11 mouse cellular contexts compared by ENCODE assay signal in genomic region chr3:58089344-58090139, GRCm38 (mm10).
DNase-seq lines count a peak whose midpoint lies in the region; ATAC-seq and TF ChIP-seq lines count a peak whose summit lies in the region.
"Had no signal": no experiment of that assay in that cellular context is flagged by ENCODE, and none has a peak within 500 bp of the region (broad histone marks: within the 10 kb centered on the region; RNA-seq: fewer than 3 reads in every experiment).

No protein-coding gene starts in this region.

- no peaks in the 10 kb centered on the region for H3K9me3 ChIP-seq in embryonic facial prominence, embryonic 14.5 days (ENCODE audit: control insufficient read depth, low read length)
- no peaks in the 10 kb centered on the region for H3K9me3 ChIP-seq in embryonic facial prominence, embryonic 10.5 days
- no peaks in the 10 kb centered on the region for H3K9me3 ChIP-seq in liver, postnatal 0 days (ENCODE audit: low read length)
- H3K9me3 ChIP-seq: embryonic facial prominence, embryonic 12.5 days; G1E had no signal

- 79% methylated on average over 24 of the region's 24 CpGs for WGBS in embryonic facial prominence, embryonic 14.5 days
- 89% methylated on average over 24 of the region's 24 CpGs for whole genome bisulfite sequencing in embryonic facial prominence, embryonic 10.5 days
- 81% methylated on average over 24 of the region's 24 CpGs for WGBS in liver, postnatal 0 days (ENCODE audit: insufficient replicate concordance)

- no peaks in the 10 kb centered on the region for H3K27me3 ChIP-seq in embryonic facial prominence, embryonic 14.5 days (replicated peaks; ENCODE audit: control insufficient read depth, insufficient read depth, low read length)
- H3K27me3 ChIP-seq in embryonic facial prominence, embryonic 10.5 days (replicated peaks; ENCODE audit: low read depth, poor library complexity, severe bottlenecking) = no peaks in the 10 kb centered on the region
- no peaks in the 10 kb centered on the region for H3K27me3 ChIP-seq in liver, postnatal 0 days (ENCODE audit: insufficient read depth, low read length)
- H3K27me3 ChIP-seq: embryonic facial prominence, embryonic 12.5 days had no signal

- no peak overlapping the region for H3K9ac ChIP-seq in embryonic facial prominence, embryonic 14.5 days (ENCODE audit: low read depth, low read length)
- H3K9ac ChIP-seq in liver, postnatal 0 days (replicated peaks) = no peak overlapping the region
- H3K9ac ChIP-seq: embryonic facial prominence, embryonic 12.5 days had no signal

- ATAC-seq in embryonic facial prominence, embryonic 14.5 days (ENCODE audit: low read depth) = peak; percentile 41; the same call in 1 of the 2 replicates
- ATAC-seq in liver, postnatal 0 days = no peak
- ATAC-seq: midbrain, embryonic 16.5 days had no signal

- DNase-seq in embryonic facial prominence, embryonic 14.5 days (ENCODE audit: low spot score) = peak; percentile 73
- no peak for DNase-seq in embryonic facial prominence, embryonic 10.5 days (ENCODE audit: low spot score)
- peak; percentile 40 to 47 for DNase-seq in left cerebral cortex, adult 18-20 months (ENCODE audit: low spot score in 2 of 2)
- DNase-seq in left cerebral cortex, adult 8-10 months (ENCODE audit: low spot score in 2 of 2) = no peak
- peak; percentile 64 for DNase-seq in cerebellum, adult 9-11 months
- peak; percentile 69 to 78 for DNase-seq in kidney, postnatal 36 days
- DNase-seq in liver, postnatal 0 days = no peak
- no peak for DNase-seq in T-cell, adult 2 months (ENCODE audit: low spot score)

- no peak overlapping the region for H3K27ac ChIP-seq in embryonic facial prominence, embryonic 14.5 days (replicated peaks; ENCODE audit: low read depth, low read length)
- H3K27ac ChIP-seq in embryonic facial prominence, embryonic 10.5 days (replicated peaks) = no peak overlapping the region
- H3K27ac ChIP-seq in liver, postnatal 0 days (ENCODE audit: low read depth) = no peak overlapping the region
- H3K27ac ChIP-seq: embryonic facial prominence, embryonic 12.5 days had no signal

- no peak for TF ChIP-seq EP300 in liver, postnatal 0 days (IDR thresholded peaks at IDR 0.05; ENCODE audit: low read depth)

- TF ChIP-seq CTCF in liver, postnatal 0 days (IDR thresholded peaks at IDR 0.05; ENCODE audit: low read depth) = no peak

- no peaks in the 10 kb centered on the region for H3K36me3 ChIP-seq in embryonic facial prominence, embryonic 14.5 days (ENCODE audit: control insufficient read depth, insufficient read depth, low read length)
- H3K36me3 ChIP-seq in embryonic facial prominence, embryonic 10.5 days (replicated peaks) = no peaks in the 10 kb centered on the region
- no peaks in the 10 kb centered on the region for H3K36me3 ChIP-seq in liver, postnatal 0 days (replicated peaks; ENCODE audit: insufficient read depth, low read length)
- H3K36me3 ChIP-seq: embryonic facial prominence, embryonic 12.5 days; G1E had no signal

- no peak overlapping the region for H3K4me2 ChIP-seq in embryonic facial prominence, embryonic 14.5 days (ENCODE audit: low read depth, low read length)
- no peak overlapping the region for H3K4me2 ChIP-seq in liver, postnatal 0 days (ENCODE audit: low read depth, low read length)
- H3K4me2 ChIP-seq: embryonic facial prominence, embryonic 12.5 days had no signal

- peaks cover 2% of the 10 kb centered on the region; the same call in 1 of the 2 replicates for H3K4me1 ChIP-seq in embryonic facial prominence, embryonic 14.5 days (ENCODE audit: control insufficient read depth, insufficient read depth, low read length)
- H3K4me1 ChIP-seq in embryonic facial prominence, embryonic 10.5 days = no peaks in the 10 kb centered on the region
- H3K4me1 ChIP-seq in liver, postnatal 0 days (ENCODE audit: insufficient read depth) = no peaks in the 10 kb centered on the region
- H3K4me1 ChIP-seq: embryonic facial prominence, embryonic 12.5 days had no signal

- no peak overlapping the region for H3K4me3 ChIP-seq in embryonic facial prominence, embryonic 14.5 days (ENCODE audit: low read depth, low read length)
- no peak overlapping the region for H3K4me3 ChIP-seq in embryonic facial prominence, embryonic 10.5 days
- no peak overlapping the region for H3K4me3 ChIP-seq in liver, postnatal 0 days (ENCODE audit: low read depth, low read length)
- H3K4me3 ChIP-seq: embryonic facial prominence, embryonic 12.5 days had no signal

Comparison
In these comparisons a context has a peak if more than half of its experiments do, and no peak if none do; other contexts are left out.
1. DNase-seq: peak in embryonic facial prominence, embryonic 14.5 days (single experiment), left cerebral cortex, adult 18-20 months (2 of 2), cerebellum, adult 9-11 months (single experiment) and kidney, postnatal 36 days (2 of 2); none in embryonic facial prominence, embryonic 10.5 days (single experiment), left cerebral cortex, adult 8-10 months (0 of 2), liver, postnatal 0 days (single experiment) and T-cell, adult 2 months (single experiment).